Mouse (Mus musculus) limb, embryonic 14.5 days (tissue): ENCODE results near the gene Mcrs1. TPM values are rescaled to one million over a fixed set of nuclear protein-coding genes. Genes with fewer than 3 reads are reported as not detected.

Experiments used
- ATAC-seq: fragments of 200-750 bp; cut with Nextera tagmentation; 2 replicates; pipeline ENCODE4 v1.8.0; 2017; ENCODE audit warnings: low read depth, moderate number of reproducible peaks, moderate TSS enrichment; ENCODE audit not compliant: low FRiP score
- DNase-seq: peaks from one replicate; pipeline ENCODE4 v3.0.0-alpha.2; 2015; ENCODE audit warnings: low spot score
- H3K27ac ChIP-seq: fragments of 300-500 bp; sonication (generic); replicated peaks from 2 replicates; pipeline ENCODE4 v1.5.1; 2014; ENCODE audit warnings: low read depth, mild to moderate bottlenecking, low read length, moderate library complexity, mixed read lengths
- H3K27me3 ChIP-seq: fragments of 300-500 bp; sonication (generic); 2 replicates; pipeline ENCODE4 v1.6.1; 2014; ENCODE audit warnings: low read length, mixed read lengths; ENCODE audit not compliant: control insufficient read depth, insufficient read depth
- H3K36me3 ChIP-seq: fragments of 300-500 bp; sonication (generic); 2 replicates; pipeline ENCODE4 v1.6.1; 2014; ENCODE audit warnings: mild to moderate bottlenecking, low read length, moderate library complexity, mixed read lengths; ENCODE audit not compliant: control insufficient read depth, insufficient read depth
- H3K4me1 ChIP-seq: fragments of 300-500 bp; sonication (generic); 2 replicates; pipeline ENCODE4 v1.6.1; 2014; ENCODE audit warnings: antibody characterized with exemption, low read length, mixed read lengths; ENCODE audit not compliant: control insufficient read depth, insufficient read depth
- H3K4me2 ChIP-seq: fragments of 300-500 bp; sonication (generic); replicated peaks from 2 replicates; pipeline ENCODE4 v1.6.1; 2014; ENCODE audit warnings: low read depth, mild to moderate bottlenecking, low read length, moderate library complexity; ENCODE audit not compliant: severe bottlenecking
- H3K4me3 ChIP-seq: fragments of 300-500 bp; sonication (generic); replicated peaks from 2 replicates; pipeline ENCODE4 v1.5.1; 2014; ENCODE audit warnings: low read length
- H3K9ac ChIP-seq: fragments of 300-500 bp; sonication (generic); 2 replicates; pipeline ENCODE4 v1.6.1; 2014; ENCODE audit warnings: mild to moderate bottlenecking, low read depth, low read length, moderate library complexity; ENCODE audit not compliant: severe bottlenecking
- H3K9me3 ChIP-seq: fragments of 300-500 bp; sonication (generic); 2 replicates; pipeline ENCODE4 v1.6.1; 2016; ENCODE audit warnings: low read length; ENCODE audit not compliant: control insufficient read depth
- POLR2A ChIP-seq: fragments of 200-500 bp; IDR thresholded peaks from 2 replicates; pipeline ENCODE4 v1.8.0; 2012; ENCODE audit warnings: inconsistent platforms, mild to moderate bottlenecking, moderate library complexity, borderline replicate concordance; ENCODE audit not compliant: insufficient read depth, insufficient read length; ENCODE audit errors: extremely low read depth
- WGBS: fragments of 180-500 bp; shearing (Covaris S2); extraction: QIAGEN DNeasy Blood & Tissue Kit; methylation state at CpG from one replicate; pipeline ENCODE4 v1.1.7; 2014; 5-methylcytosine and 5-hydroxymethylcytosine counted together
- polyA plus RNA-seq, 2 experiments: library from polyadenylated mRNA; depleted of rRNA in 1 of 2; stranded (reverse) in 1 of 2; unstranded in 1 of 2; fragments of >200 nt; fragmentation: Nextera tagmentation in 1 of 2; extraction: Ambion mirVana in 1 of 2; gene quantifications; 2 replicates each; pipeline versions ENCODE4 v1.2.1 to v1.2.3; 2012 to 2014

Mcrs1 gene
- 88.5 and 113 TPM in 2 replicates for polyA plus RNA-seq (2012; rRNA removed)
- 130 and 139 TPM in 2 replicates for polyA plus RNA-seq (2014; fragmentation: Nextera tagmentation; extraction: Ambion mirVana)

GRCm38 (mm10) chr15:99251626-99252380 lies at the start of gene Mcrs1:
Gene Mcrs1, minus strand, starts transcription at chr15:99251961.
- Histone ChIP-seq H3K9me3 (no peaks in the 10 kb centered on the region), H3K36me3 (peaks cover 30% of the 10 kb centered on the region), H3K9ac (peak within 1 kb of the TSS; percentile 75), H3K4me3 (peak within 1 kb of the TSS; percentile 68), H3K27me3 (no peaks in the 10 kb centered on the region), H3K27ac (peak within 1 kb of the TSS; percentile 95), H3K4me1 (peaks cover 7% of the 10 kb centered on the region; the same call in 1 of the 2 replicates), H3K4me2 (peak within 1 kb of the TSS; percentile 79)
- ATAC-seq (peak; percentile 96), DNase-seq (peak; percentile 100)
- under 1% methylated on average over 52 of the region's 52 CpGs for WGBS
- peak; percentile 64; the same call in 1 of the 2 replicates for TF ChIP-seq POLR2A

- 35% methylated on average over 5 of the region's 5 CpGs for WGBS
- Histone ChIP-seq H3K27me3 (no peaks in the 10 kb centered on the region), H3K4me2 (peak overlapping the region; percentile 72), H3K36me3 (no peaks in the 10 kb centered on the region), H3K9me3 (no peaks in the 10 kb centered on the region), H3K4me3 (peak overlapping the region; percentile 71), H3K27ac (no peak overlapping the region), H3K9ac (peak overlapping the region; percentile 78; the same call in 1 of the 2 replicates), H3K4me1 (peaks cover 11% of the 10 kb centered on the region; the same call in 1 of the 2 replicates)
- no peak for TF ChIP-seq POLR2A
- DNase-seq (no peak), ATAC-seq (no peak)
Observed at GRCm38 (mm10) chr15:99296213-99296612, 44.5 kb upstream of the Mcrs1 start.

- no peaks in the 10 kb centered on the region for H3K9me3 ChIP-seq
- H3K36me3 ChIP-seq, result no peaks in the 10 kb centered on the region
- H3K27ac ChIP-seq, result peak within 1 kb of the TSS; percentile 88
- no peaks in the 10 kb centered on the region for H3K27me3 ChIP-seq
- peak within 1 kb of the TSS; percentile 72 for H3K4me2 ChIP-seq
- H3K9ac ChIP-seq, result peak within 1 kb of the TSS; percentile 78
- H3K4me3 ChIP-seq, result peak within 1 kb of the TSS; percentile 71
- no peak for ATAC-seq
- TF ChIP-seq POLR2A, result no peak
- peaks cover 11% of the 10 kb centered on the region; the same call in 1 of the 2 replicates for H3K4me1 ChIP-seq
- WGBS, result under 1% methylated on average over 15 of the region's 17 CpGs
- DNase-seq, result no peak
Observed at GRCm38 (mm10) chr15:99295484-99295981, 43.8 kb upstream of the Mcrs1 start, which contains the start of gene Fam186b. Gene Fam186b, minus strand, starts transcription at chr15:99295888.

GRCm38 (mm10) chr15:99294813-99295374 lies 43.1 kb upstream of the Mcrs1 start, which contains the start of gene Prpf40b:
Gene Prpf40b, plus strand, starts transcription at chr15:99295087.
- Histone ChIP-seq H3K27ac (peak within 1 kb of the TSS; percentile 88), H3K9me3 (no peaks in the 10 kb centered on the region), H3K4me3 (peak within 1 kb of the TSS; percentile 71), H3K9ac (peak within 1 kb of the TSS; percentile 78), H3K4me1 (peaks cover 11% of the 10 kb centered on the region; the same call in 1 of the 2 replicates), H3K36me3 (no peaks in the 10 kb centered on the region), H3K4me2 (peak within 1 kb of the TSS; percentile 72), H3K27me3 (no peaks in the 10 kb centered on the region)
- WGBS, result under 1% methylated on average over 18 of the region's 64 CpGs
- 0 out of 2 replicates have a peak, but pooled peaks have one; percentile 67 for TF ChIP-seq POLR2A
- ATAC-seq (peak; percentile 93), DNase-seq (peak; percentile 87)

GRCm38 (mm10) chr15:99294287-99294686 lies 42.5 kb upstream of the Mcrs1 start:
- H3K27ac ChIP-seq, result no peak overlapping the region
- no peaks in the 10 kb centered on the region for H3K36me3 ChIP-seq
- no peak for TF ChIP-seq POLR2A
- peak overlapping the region; percentile 72 for H3K4me2 ChIP-seq
- H3K9me3 ChIP-seq, result no peaks in the 10 kb centered on the region
- no peaks in the 10 kb centered on the region for H3K27me3 ChIP-seq
- peak overlapping the region; percentile 78 for H3K9ac ChIP-seq
- H3K4me1 ChIP-seq, result peaks cover 11% of the 10 kb centered on the region; the same call in 1 of the 2 replicates
- DNase-seq (no peak), ATAC-seq (no peak)
- H3K4me3 ChIP-seq, result peak overlapping the region; percentile 71
- 25% methylated on average over 16 of the region's 16 CpGs for WGBS
